Mouse (Mus musculus) erythroblast, embryonic 14.5 days (primary cell): ENCODE measurements around the gene Fndc8.

Experiments used
- GATA1 ChIP-seq: IDR thresholded peaks from 2 replicates; pipeline ENCODE4 v1.6.1; 2012; ENCODE audit warnings: low read length, inconsistent platforms, mixed read lengths
- TAL1 ChIP-seq: IDR thresholded peaks from 3 replicates; pipeline ENCODE4 v1.6.1; 2012; ENCODE audit warnings: low read length, inconsistent platforms, mixed read lengths

GRCm38 (mm10) chr11:82871031-82871446 is 20.9 kb upstream of the Fndc8 start, which contains the start of gene Rffl:
- TF ChIP-seq GATA1 (no peak), TAL1 (no peak)
